Mouse (Mus musculus) forebrain, embryonic 11.5 days (tissue): ENCODE measurements around the gene Pparg. TPM values are rescaled to one million over a fixed set of nuclear protein-coding genes. Genes with fewer than 3 reads are reported as not detected.

ENCODE experiments used
- ATAC-seq: fragments of 200-750 bp; cut with Nextera tagmentation; replicated peaks from 2 replicates; pipeline ENCODE4 v1.8.0; 2017; ENCODE audit warnings: moderate TSS enrichment; ENCODE audit not compliant: low FRiP score
- DNase-seq: peaks from one replicate; pipeline ENCODE4 v3.0.0-alpha.2; 2017; ENCODE audit warnings: low spot score
- H3K27ac ChIP-seq: fragments of 300-500 bp; sonication (generic); 2 replicates; pipeline ENCODE4 v1.5.1; 2014; ENCODE audit warnings: low read depth, low read length
- H3K27me3 ChIP-seq: fragments of 300-500 bp; sonication (generic); 2 replicates; pipeline ENCODE4 v1.6.1; 2014; ENCODE audit warnings: mild to moderate bottlenecking, low read length, mixed read lengths; ENCODE audit not compliant: control insufficient read depth, insufficient read depth
- H3K36me3 ChIP-seq: fragments of 300-500 bp; sonication (generic); 2 replicates; pipeline ENCODE4 v1.6.1; 2014; ENCODE audit warnings: mild to moderate bottlenecking, low read length, moderate library complexity, mixed read lengths; ENCODE audit not compliant: control insufficient read depth, insufficient read depth
- H3K4me1 ChIP-seq: fragments of 300-500 bp; sonication (generic); replicated peaks from 2 replicates; pipeline ENCODE4 v1.6.1; 2014; ENCODE audit warnings: low read length, mixed read lengths; ENCODE audit not compliant: control insufficient read depth, insufficient read depth
- H3K4me2 ChIP-seq: fragments of 300-500 bp; sonication (generic); 2 replicates; pipeline ENCODE4 v1.6.1; 2014; ENCODE audit warnings: low read depth, mild to moderate bottlenecking, low read length, moderate library complexity, mixed read lengths; ENCODE audit not compliant: severe bottlenecking
- H3K4me3 ChIP-seq: fragments of 300-500 bp; sonication (generic); 2 replicates; pipeline ENCODE4 v1.5.1; 2014; ENCODE audit warnings: low read depth, low read length
- H3K9ac ChIP-seq: fragments of 300-500 bp; sonication (generic); 2 replicates; pipeline ENCODE4 v1.6.1; 2014; ENCODE audit warnings: low read length
- H3K9me3 ChIP-seq: fragments of 300-500 bp; sonication (generic); 2 replicates; pipeline ENCODE4 v1.6.1; 2016; ENCODE audit warnings: low read length, mixed read lengths; ENCODE audit not compliant: control insufficient read depth
- WGBS: fragments of 180-500 bp; shearing (Covaris S2); extraction: QIAGEN DNeasy Blood & Tissue Kit; methylation state at CpG from one replicate; pipeline ENCODE4 v1.1.7; 2014; 5-methylcytosine and 5-hydroxymethylcytosine counted together
- polyA plus RNA-seq: library from polyadenylated mRNA; unstranded; fragments of >200 nt; fragmentation: Nextera tagmentation; extraction: Ambion mirVana; gene quantifications from 2 replicates; pipeline ENCODE4 v1.2.1, GENCODE M21; 2014

Pparg gene
- polyA plus RNA-seq, 1 experiment from 2014 or later: not detected

- H3K27me3 ChIP-seq: no peaks in the 10 kb centered on the region
- no peak overlapping the region for H3K4me2 ChIP-seq
- H3K9ac ChIP-seq: no peak overlapping the region
- H3K9me3 ChIP-seq: no peaks in the 10 kb centered on the region
- WGBS: 51% methylated on average over 7 of the region's 7 CpGs
- H3K36me3 ChIP-seq: no peaks in the 10 kb centered on the region
- DNase-seq (no peak), ATAC-seq (no peak)
- 0 out of 2 replicates have a peak, but pooled peaks cover 2% of the 10 kb centered on the region for H3K4me1 ChIP-seq
- no peak overlapping the region for H3K4me3 ChIP-seq
- no peak overlapping the region for H3K27ac ChIP-seq
Observed at GRCm38 (mm10) chr6:115477081-115477695, 116.4 kb downstream of the Pparg start.

DNA sequence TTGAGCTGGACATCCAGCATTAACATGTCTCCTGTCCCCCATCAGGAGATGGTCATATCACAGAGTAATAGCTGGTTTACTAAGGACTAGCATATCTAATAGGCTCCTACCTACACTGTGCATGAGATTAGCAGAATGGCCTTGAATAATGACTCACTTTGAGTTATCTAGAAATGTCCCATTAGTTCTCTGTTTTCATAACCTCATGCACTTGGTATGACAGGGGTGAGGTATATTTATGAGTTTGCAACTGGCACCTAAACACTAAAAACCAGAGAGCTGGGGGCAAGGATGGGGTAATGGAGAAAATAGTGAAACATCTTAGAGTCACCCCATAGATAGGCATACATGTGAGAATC, 119.2 kb downstream of the Pparg start:
- H3K36me3 ChIP-seq: no peaks in the 10 kb centered on the region
- H3K4me1 ChIP-seq: 0 out of 2 replicates have a peak, but pooled peaks cover 2% of the 10 kb centered on the region
- H3K9me3 ChIP-seq: no peaks in the 10 kb centered on the region
- no peaks in the 10 kb centered on the region for H3K27me3 ChIP-seq
- H3K4me2 ChIP-seq: no peak overlapping the region
- H3K4me3 ChIP-seq: no peak overlapping the region
- no peak overlapping the region for H3K9ac ChIP-seq
- no peak for DNase-seq
- no peak for ATAC-seq
- no peak overlapping the region for H3K27ac ChIP-seq

DNA sequence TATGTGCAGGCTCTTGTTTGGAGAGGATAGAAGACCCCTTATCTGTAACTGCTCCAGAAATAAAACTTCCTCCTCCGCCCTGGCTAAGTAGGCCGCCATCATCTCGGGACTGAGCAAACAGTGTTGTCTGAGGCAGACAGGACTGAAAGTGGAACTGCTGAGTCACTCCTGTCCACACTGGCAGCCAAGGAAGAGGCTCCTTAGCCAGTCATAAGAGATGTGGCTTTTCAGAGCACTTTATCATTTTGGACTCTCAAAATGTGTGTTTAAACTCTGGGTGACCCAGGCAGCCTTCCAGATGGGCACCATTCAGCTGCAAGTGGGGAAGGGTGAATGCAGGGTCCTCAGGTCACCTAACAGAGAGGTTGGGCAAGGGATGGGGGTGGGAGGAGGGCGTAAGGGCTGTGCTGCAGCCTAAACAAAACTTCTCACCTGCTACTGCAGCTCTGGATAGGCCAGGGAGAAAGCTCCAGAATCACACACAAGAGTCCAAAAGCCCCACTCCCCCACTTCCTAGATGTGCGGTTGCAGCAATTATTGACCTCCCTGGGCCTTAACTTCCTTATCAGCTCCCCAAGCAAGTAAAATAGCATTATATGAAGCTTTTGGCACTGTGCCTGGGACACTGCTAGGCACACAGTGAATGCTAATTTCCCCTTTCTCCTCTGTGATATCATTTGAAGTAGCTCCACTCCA, 119.7 kb downstream of the Pparg start:
- WGBS: 39% methylated on average over 5 of the region's 5 CpGs
- Histone ChIP-seq H3K4me1 (0 out of 2 replicates have a peak, but pooled peaks cover 2% of the 10 kb centered on the region), H3K27me3 (no peaks in the 10 kb centered on the region), H3K4me3 (no peak overlapping the region), H3K4me2 (no peak overlapping the region), H3K27ac (no peak overlapping the region), H3K9ac (no peak overlapping the region), H3K36me3 (no peaks in the 10 kb centered on the region), H3K9me3 (no peaks in the 10 kb centered on the region)
- DNase-seq (no peak), ATAC-seq (no peak)

DNA sequence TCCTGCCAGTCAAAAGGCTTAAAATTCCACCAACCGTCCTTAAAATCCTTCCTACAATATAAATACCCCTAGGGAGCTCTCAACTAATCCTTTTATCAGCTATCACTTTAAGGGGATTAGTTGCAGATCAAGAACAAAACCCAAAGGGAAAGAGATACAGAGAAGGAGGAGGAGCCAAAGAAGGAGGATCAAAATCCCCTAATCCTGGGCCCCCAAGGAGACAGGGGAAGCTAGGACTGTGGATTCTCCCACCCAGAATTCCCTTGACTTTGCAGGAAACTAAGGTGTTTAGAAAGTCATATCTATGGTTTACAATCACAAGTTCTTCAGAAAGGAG, 120.2 kb downstream of the Pparg start:
- Histone ChIP-seq H3K27ac (no peak overlapping the region), H3K4me3 (no peak overlapping the region), H3K36me3 (no peaks in the 10 kb centered on the region), H3K4me1 (0 out of 2 replicates have a peak, but pooled peaks cover 2% of the 10 kb centered on the region), H3K4me2 (no peak overlapping the region), H3K27me3 (no peaks in the 10 kb centered on the region), H3K9me3 (no peaks in the 10 kb centered on the region), H3K9ac (no peak overlapping the region)
- DNase-seq: no peak
- ATAC-seq: no peak
- 0% methylated on average over 1 of the region's 1 CpGs for WGBS

DNA sequence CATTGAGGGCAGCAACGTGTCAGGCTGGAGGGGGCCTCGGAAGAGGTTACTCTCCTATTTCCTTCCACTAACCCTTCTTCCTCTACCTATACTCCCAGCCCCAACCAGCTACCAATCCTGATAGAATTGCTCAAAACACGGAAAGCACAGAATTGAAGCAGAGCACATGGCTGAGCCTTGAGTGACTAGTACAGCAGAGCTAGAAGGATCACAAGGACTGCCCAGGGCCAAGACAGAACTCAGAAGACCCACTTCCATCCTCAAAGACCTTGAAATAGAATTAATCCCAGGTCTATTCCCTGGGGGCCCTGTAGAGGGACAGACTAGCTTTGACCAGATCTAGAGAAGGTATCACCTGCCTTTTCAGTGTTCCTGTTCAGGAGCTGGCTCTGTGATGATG, 120.9 kb downstream of the Pparg start:
- no peaks in the 10 kb centered on the region for H3K27me3 ChIP-seq
- 17% methylated on average over 3 of the region's 3 CpGs for WGBS
- no peak for DNase-seq

DNA sequence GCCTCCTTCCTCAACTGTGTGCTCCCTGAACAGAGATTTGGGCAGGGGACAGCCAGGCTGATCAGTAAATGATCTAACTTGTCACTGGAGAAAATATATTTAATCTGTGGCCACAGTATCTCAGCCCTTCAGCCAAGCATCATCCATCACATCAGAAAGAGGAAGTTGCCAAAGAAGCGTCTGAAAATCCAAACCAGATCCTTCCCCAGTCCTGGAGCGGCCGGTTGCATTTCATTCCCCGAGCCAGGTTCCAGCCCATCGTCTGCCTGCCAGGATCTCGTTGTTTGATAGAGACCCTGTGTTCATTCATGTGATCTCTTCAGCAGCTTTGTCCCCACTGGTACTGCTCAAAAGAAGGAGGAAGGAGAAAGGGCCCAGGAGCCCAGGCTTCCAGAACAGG, 124.9 kb downstream of the Pparg start:
- Histone ChIP-seq H3K27me3 (no peaks in the 10 kb centered on the region), H3K27ac (no peak overlapping the region), H3K36me3 (no peaks in the 10 kb centered on the region), H3K4me3 (no peak overlapping the region), H3K9me3 (no peaks in the 10 kb centered on the region), H3K4me2 (no peak overlapping the region), H3K4me1 (no peaks in the 10 kb centered on the region), H3K9ac (no peak overlapping the region)
- DNase-seq: no peak
- 75% methylated on average over 6 of the region's 6 CpGs for WGBS
- ATAC-seq: no peak

More for the DNA sequence above, 120.9 kb downstream of the Pparg start:
- H3K9me3 ChIP-seq: no peaks in the 10 kb centered on the region
- no peak for ATAC-seq
- 0 out of 2 replicates have a peak, but pooled peaks cover 2% of the 10 kb centered on the region for H3K4me1 ChIP-seq
- no peak overlapping the region for H3K4me3 ChIP-seq
- no peak overlapping the region for H3K4me2 ChIP-seq
- no peak overlapping the region for H3K27ac ChIP-seq
- no peak overlapping the region for H3K9ac ChIP-seq
- no peaks in the 10 kb centered on the region for H3K36me3 ChIP-seq

GRCm38 (mm10) chr6:115489831-115490230, 129.1 kb downstream of the Pparg start:
- H3K4me1 ChIP-seq: no peaks in the 10 kb centered on the region
- no peak overlapping the region for H3K27ac ChIP-seq
- 70% methylated on average over 9 of the region's 9 CpGs for WGBS
- no peak overlapping the region for H3K4me3 ChIP-seq
- no peak overlapping the region for H3K9ac ChIP-seq
- no peak overlapping the region for H3K4me2 ChIP-seq
- H3K27me3 ChIP-seq: no peaks in the 10 kb centered on the region
- H3K9me3 ChIP-seq: no peaks in the 10 kb centered on the region
- DNase-seq (no peak), ATAC-seq (no peak)
- H3K36me3 ChIP-seq: no peaks in the 10 kb centered on the region

- DNase-seq: no peak
- Histone ChIP-seq H3K36me3 (no peaks in the 10 kb centered on the region), H3K4me3 (no peak overlapping the region), H3K9ac (no peak overlapping the region), H3K9me3 (no peaks in the 10 kb centered on the region), H3K4me2 (no peak overlapping the region), H3K27me3 (no peaks in the 10 kb centered on the region), H3K4me1 (no peaks in the 10 kb centered on the region), H3K27ac (no peak overlapping the region)
- no peak for ATAC-seq
- 79% methylated on average over 11 of the region's 11 CpGs for WGBS
Observed at GRCm38 (mm10) chr6:115492952-115493613, 132.3 kb downstream of the Pparg start.
